Mouse (Mus musculus): ENCODE data around the gene Blzf1. TPM values are rescaled to one million over a fixed set of nuclear protein-coding genes. Genes with fewer than 3 reads are reported as not detected.

Gene Blzf1
- polyA plus RNA-seq (2012; rRNA removed): 19.2 and 20.6 TPM in 2 replicates

DNA sequence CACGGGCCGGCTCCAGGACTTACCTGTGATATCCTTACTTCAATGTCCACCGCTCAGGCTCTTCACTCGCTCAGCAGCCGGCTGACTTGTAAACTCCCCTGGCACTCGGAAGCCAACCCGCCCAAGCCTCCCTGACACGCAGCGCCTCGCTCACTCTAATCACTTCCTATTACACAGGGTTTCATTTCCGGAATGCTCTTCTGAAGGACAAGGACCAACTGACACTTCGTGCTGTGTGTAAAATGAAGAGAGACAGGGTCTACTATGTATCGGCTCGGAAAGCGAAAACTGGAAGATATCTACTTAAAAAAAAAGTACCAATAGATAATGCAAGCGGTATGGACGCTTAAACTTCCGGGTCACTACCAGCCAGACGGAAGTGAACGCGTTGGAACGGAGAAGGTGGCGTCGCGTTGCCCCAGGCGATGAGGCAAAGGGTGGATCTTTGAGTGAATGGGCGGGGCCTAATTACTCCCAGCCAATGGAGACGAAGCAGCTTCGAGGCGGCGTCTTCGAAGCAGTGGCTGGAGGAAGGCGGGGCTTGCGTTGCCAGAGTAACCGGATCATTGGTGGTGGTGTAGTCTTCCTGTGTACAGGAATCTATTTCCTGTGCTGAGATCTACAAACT lies at the start of gene Blzf1:
TSS of gene Blzf1 (minus strand) at position 366 of the 628 bp plus-strand sequence.
- peaks cover 5% of the 10 kb centered on the region; the same call in 1 of the 2 replicates for H3K4me1 ChIP-seq (ENCODE audit: control insufficient read depth, insufficient read depth, low read length)
- no peak within 1 kb of the TSS for H3K27ac ChIP-seq (ENCODE audit: insufficient read depth, low read length)
- H3K4me3 ChIP-seq (replicated peaks; ENCODE audit: insufficient read depth, low read depth, low read length): peak within 1 kb of the TSS; percentile 76
- under 1% methylated on average over 35 of the region's 35 CpGs for WGBS
- peak; percentile 52; the same call in 1 of the 2 replicates for TF ChIP-seq POLR2A (IDR thresholded peaks at IDR 0.05; ENCODE audit: borderline replicate concordance, insufficient read depth, low read length)
- no peak for TF ChIP-seq CTCF (IDR thresholded peaks at IDR 0.05; ENCODE audit: borderline replicate concordance, insufficient read depth, low read depth, low read length)
- peak; percentile 94 to 97 for DNase-seq
- H3K27me3 ChIP-seq (ENCODE audit: control insufficient read depth, insufficient read depth, low read length): no peaks in the 10 kb centered on the region

DNA sequence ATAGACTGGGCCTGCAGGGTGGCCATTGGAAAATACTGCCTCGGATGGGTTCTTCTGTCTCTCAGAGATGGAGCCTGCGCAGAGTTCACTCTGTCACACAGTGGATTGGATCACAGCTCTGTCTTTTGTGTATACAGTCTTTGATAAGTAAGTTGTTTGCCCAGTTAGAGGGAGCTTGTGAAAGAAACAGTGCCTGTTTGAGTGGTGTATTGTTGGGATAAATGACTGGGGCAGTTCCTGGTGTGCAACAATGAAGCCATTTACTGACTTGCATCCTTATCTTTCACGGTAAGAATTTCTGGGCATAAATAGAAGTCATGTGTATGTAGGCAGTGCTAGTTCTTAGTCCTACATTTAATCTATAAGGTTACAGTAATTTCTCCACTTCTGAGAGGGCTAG lies 46.2 kb upstream of the Blzf1 start:
- no peak for DNase-seq

DNA sequence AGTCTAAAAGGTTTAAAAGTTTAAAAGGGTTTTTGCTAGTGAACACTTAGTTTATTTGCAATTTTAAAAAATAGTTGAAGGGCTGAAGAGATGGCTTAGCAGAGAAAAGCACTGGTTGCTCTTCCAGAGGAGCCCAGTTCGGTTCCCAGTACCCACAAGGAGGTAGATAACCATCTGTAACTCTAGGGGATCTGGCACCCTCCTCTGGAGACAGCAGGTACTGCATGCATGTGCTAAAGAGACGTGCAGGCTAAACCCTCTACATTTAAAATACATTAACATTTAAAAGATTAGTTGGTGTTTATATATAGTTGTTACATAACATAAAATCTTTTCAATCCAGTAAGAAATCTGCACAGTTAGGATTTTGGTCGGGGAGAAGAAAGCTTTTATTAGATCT lies 34.9 kb upstream of the Blzf1 start:
- TF ChIP-seq POLR2A (IDR thresholded peaks at IDR 0.05; ENCODE audit: borderline replicate concordance, insufficient read depth, low read length) (no peak), CTCF (IDR thresholded peaks at IDR 0.05; ENCODE audit: borderline replicate concordance, insufficient read depth, low read depth, low read length) (peak; percentile 41)
- H3K27ac ChIP-seq (ENCODE audit: insufficient read depth, low read length): no peak overlapping the region
- no peaks in the 10 kb centered on the region for H3K4me1 ChIP-seq (ENCODE audit: control insufficient read depth, insufficient read depth, low read length)
- no peak overlapping the region for H3K4me3 ChIP-seq (replicated peaks; ENCODE audit: insufficient read depth, low read depth, low read length)
- no peak for DNase-seq
- WGBS: 91% methylated on average over 3 of the region's 3 CpGs
- H3K27me3 ChIP-seq (ENCODE audit: control insufficient read depth, insufficient read depth, low read length): no peaks in the 10 kb centered on the region

More for the DNA sequence above, 46.2 kb upstream of the Blzf1 start:
- Histone ChIP-seq H3K27ac (ENCODE audit: insufficient read depth, low read length) (no peak overlapping the region), H3K27me3 (ENCODE audit: control insufficient read depth, insufficient read depth, low read length) (no peaks in the 10 kb centered on the region), H3K4me1 (ENCODE audit: control insufficient read depth, insufficient read depth, low read length) (no peaks in the 10 kb centered on the region), H3K4me3 (replicated peaks; ENCODE audit: insufficient read depth, low read depth, low read length) (no peak overlapping the region)
- 33% methylated on average over 3 of the region's 3 CpGs for WGBS
- TF ChIP-seq CTCF (IDR thresholded peaks at IDR 0.05; ENCODE audit: borderline replicate concordance, insufficient read depth, low read depth, low read length) (no peak), POLR2A (IDR thresholded peaks at IDR 0.05; ENCODE audit: borderline replicate concordance, insufficient read depth, low read length) (no peak)

DNA sequence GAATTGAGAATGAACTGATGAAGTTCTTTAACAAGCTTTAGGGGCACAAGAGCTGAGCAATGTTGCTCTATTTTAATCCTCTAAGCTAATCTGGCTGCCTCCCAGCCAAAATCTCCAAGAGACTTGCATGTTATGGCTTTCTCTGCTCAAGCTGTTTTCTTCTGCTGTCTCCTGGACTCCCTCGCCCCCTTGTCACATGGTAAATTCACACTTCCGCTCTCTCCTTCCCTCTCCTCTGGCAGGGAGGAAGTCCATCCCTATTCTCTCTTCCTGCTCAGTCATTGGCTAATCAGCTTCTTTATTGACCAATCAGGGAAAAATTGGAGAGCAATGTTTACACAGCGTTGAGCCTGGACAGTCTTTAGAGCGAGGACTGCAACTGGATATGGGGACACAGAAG lies 28.6 kb upstream of the Blzf1 start:
- Histone ChIP-seq H3K4me3 (replicated peaks; ENCODE audit: insufficient read depth, low read depth, low read length) (no peak overlapping the region), H3K27ac (ENCODE audit: insufficient read depth, low read length) (no peak overlapping the region), H3K27me3 (ENCODE audit: control insufficient read depth, insufficient read depth, low read length) (no peaks in the 10 kb centered on the region), H3K4me1 (ENCODE audit: control insufficient read depth, insufficient read depth, low read length) (no peaks in the 10 kb centered on the region)
- WGBS: 87% methylated on average over 4 of the region's 4 CpGs
- TF ChIP-seq CTCF (IDR thresholded peaks at IDR 0.05; ENCODE audit: borderline replicate concordance, insufficient read depth, low read depth, low read length) (no peak), POLR2A (IDR thresholded peaks at IDR 0.05; ENCODE audit: borderline replicate concordance, insufficient read depth, low read length) (no peak)
- DNase-seq: no peak

DNA sequence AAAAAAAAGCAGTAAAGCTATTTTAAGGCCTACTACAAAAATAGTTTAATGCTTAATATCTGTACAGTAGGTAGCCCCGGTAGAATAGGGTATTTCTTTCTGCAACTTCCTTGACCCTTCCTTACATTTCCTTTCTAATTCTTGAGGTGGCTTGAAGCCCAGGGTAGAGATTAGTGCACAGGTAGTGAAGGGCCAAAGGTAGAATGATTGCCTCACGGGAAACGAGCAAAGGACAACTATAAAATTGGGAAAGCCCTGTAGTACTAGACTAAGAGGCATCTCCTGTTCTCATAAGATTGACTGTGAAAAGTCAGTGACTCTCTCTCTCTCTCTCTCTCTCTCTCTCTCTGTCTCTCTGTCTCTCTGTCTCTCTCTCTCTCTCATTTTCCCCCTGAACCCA lies 28.1 kb upstream of the Blzf1 start:
- no peaks in the 10 kb centered on the region for H3K4me1 ChIP-seq (ENCODE audit: control insufficient read depth, insufficient read depth, low read length)
- no peaks in the 10 kb centered on the region for H3K27me3 ChIP-seq (ENCODE audit: control insufficient read depth, insufficient read depth, low read length)
- H3K27ac ChIP-seq (ENCODE audit: insufficient read depth, low read length): no peak overlapping the region
- no peak overlapping the region for H3K4me3 ChIP-seq (replicated peaks; ENCODE audit: insufficient read depth, low read depth, low read length)
- DNase-seq: no peak
- 91% methylated on average over 3 of the region's 3 CpGs for WGBS
- no peak for TF ChIP-seq CTCF (IDR thresholded peaks at IDR 0.05; ENCODE audit: borderline replicate concordance, insufficient read depth, low read depth, low read length)
- no peak for TF ChIP-seq POLR2A (IDR thresholded peaks at IDR 0.05; ENCODE audit: borderline replicate concordance, insufficient read depth, low read length)

DNA sequence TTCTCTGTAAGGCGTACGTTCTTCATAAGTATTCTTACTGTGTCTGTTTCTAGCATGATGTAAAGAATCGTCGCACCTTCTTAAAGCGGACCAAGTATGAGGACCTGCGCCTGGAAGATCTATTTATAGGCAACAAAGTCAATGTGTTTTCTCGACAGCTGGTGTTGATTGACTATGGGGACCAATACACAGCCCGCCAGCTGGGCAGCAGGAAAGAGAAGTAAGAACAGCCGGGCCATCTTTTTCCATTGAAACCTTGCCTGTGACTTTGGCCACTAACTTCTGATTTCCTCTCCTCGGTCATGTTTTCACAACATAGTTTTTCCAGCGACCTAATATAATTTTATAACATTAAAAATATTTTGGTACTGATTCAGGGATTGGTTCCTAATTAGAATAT lies 25.3 kb upstream of the Blzf1 start:
- H3K4me3 ChIP-seq (replicated peaks; ENCODE audit: insufficient read depth, low read depth, low read length): no peak overlapping the region
- no peaks in the 10 kb centered on the region for H3K4me1 ChIP-seq (ENCODE audit: control insufficient read depth, insufficient read depth, low read length)
- H3K27me3 ChIP-seq (ENCODE audit: control insufficient read depth, insufficient read depth, low read length): no peaks in the 10 kb centered on the region
- no peak for DNase-seq
- no peak overlapping the region for H3K27ac ChIP-seq (ENCODE audit: insufficient read depth, low read length)
- TF ChIP-seq CTCF (IDR thresholded peaks at IDR 0.05; ENCODE audit: borderline replicate concordance, insufficient read depth, low read depth, low read length): no peak
- TF ChIP-seq POLR2A (IDR thresholded peaks at IDR 0.05; ENCODE audit: borderline replicate concordance, insufficient read depth, low read length): no peak
- WGBS: 85% methylated on average over 11 of the region's 11 CpGs

DNA sequence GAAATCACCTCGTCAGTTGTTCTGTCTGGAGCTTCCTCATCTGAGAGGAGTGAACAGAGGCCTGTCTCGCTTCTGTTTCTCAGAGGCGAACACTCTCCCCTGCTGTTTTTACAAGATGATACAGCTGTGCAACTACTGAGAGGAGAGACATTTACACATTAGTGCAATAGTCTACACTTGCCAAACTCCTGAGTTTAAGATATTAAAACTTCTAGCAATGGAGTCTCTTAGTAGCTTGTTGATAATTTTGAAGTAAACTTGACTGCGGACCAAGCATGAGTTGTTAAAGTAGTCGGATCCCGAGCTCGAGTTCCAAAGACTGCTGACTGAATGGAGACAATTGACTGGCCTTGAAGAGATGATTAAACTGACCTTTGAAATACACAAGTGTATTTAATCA lies 20.5 kb upstream of the Blzf1 start:
- 75% methylated on average over 7 of the region's 7 CpGs for WGBS

DNA sequence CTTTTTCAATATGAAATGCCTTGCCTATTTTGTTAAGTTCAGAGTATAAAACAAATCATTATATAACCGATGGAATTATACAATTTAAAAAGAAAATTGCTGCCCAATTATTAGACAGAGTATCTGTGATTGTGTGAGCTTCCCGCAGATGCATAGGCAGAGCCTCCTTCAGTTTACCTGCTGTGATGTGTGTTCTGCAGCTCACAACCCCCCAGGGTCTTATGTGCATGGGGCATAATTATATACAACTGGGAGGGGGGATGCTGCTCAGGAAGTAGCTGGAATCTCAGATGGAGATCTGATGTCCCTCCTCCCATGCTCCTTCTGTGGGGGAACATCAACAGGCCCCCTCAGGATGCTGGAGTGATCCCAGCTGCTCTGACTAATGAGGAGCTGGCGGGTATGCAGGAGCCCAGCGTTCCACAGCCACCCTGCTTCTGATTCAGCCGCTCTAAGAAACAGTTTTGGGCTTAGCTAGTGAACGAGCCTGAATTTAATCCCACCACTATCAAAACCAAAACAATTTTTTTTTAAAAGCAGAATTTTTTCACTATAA lies 19.4 kb upstream of the Blzf1 start:
- no peaks in the 10 kb centered on the region for H3K27me3 ChIP-seq (ENCODE audit: control insufficient read depth, insufficient read depth, low read length)
- H3K4me1 ChIP-seq (ENCODE audit: control insufficient read depth, insufficient read depth, low read length): no peaks in the 10 kb centered on the region
- WGBS: 37% methylated on average over 6 of the region's 6 CpGs
- no peak overlapping the region for H3K4me3 ChIP-seq (replicated peaks; ENCODE audit: insufficient read depth, low read depth, low read length)
- no peak overlapping the region for H3K27ac ChIP-seq (ENCODE audit: insufficient read depth, low read length)
- DNase-seq: no peak
- no peak for TF ChIP-seq POLR2A (IDR thresholded peaks at IDR 0.05; ENCODE audit: borderline replicate concordance, insufficient read depth, low read length)
- TF ChIP-seq CTCF (IDR thresholded peaks at IDR 0.05; ENCODE audit: borderline replicate concordance, insufficient read depth, low read depth, low read length): no peak

More for the DNA sequence above, 20.5 kb upstream of the Blzf1 start:
- Histone ChIP-seq H3K27me3 (ENCODE audit: control insufficient read depth, insufficient read depth, low read length) (no peaks in the 10 kb centered on the region), H3K27ac (ENCODE audit: insufficient read depth, low read length) (no peak overlapping the region), H3K4me3 (replicated peaks; ENCODE audit: insufficient read depth, low read depth, low read length) (no peak overlapping the region), H3K4me1 (ENCODE audit: control insufficient read depth, insufficient read depth, low read length) (no peaks in the 10 kb centered on the region)
- TF ChIP-seq CTCF (IDR thresholded peaks at IDR 0.05; ENCODE audit: borderline replicate concordance, insufficient read depth, low read depth, low read length) (no peak), POLR2A (IDR thresholded peaks at IDR 0.05; ENCODE audit: borderline replicate concordance, insufficient read depth, low read length) (no peak)
- DNase-seq: no peak

All from cerebellum, adult 2 months (tissue).